8 mouse cellular contexts compared by ENCODE assay signal in genomic region chr5:107867970-107868904, GRCm38 (mm10). TPM values are rescaled to one million over a fixed set of nuclear protein-coding genes. Genes with fewer than 3 reads are reported as not detected.
A peak's percentile ranks its signal among the peaks of the same experiment; 100 is the strongest.
DNase-seq lines count a peak whose midpoint lies in the region; ATAC-seq and TF ChIP-seq lines count a peak whose summit lies in the region.

No protein-coding gene starts in this region.

- H3K27ac ChIP-seq in cortical plate, adult 2 months (ENCODE audit: insufficient read depth, low read length): peak overlapping the region; percentile 76
- H3K27ac ChIP-seq in midbrain, embryonic 16.5 days (ENCODE audit: low read length): peak overlapping the region; percentile 92

- no peak for TF ChIP-seq POLR2A in cortical plate, adult 2 months (IDR thresholded peaks at IDR 0.05; ENCODE audit: extremely low read depth, insufficient read depth, low read length)

- no peaks in the 10 kb centered on the region for H3K27me3 ChIP-seq in midbrain, embryonic 16.5 days (ENCODE audit: control insufficient read depth, insufficient read depth, low read depth, low read length)

- DNase-seq in layer of hippocampus, adult 11-12 months (ENCODE audit: low spot score): peak; percentile 17
- DNase-seq in layer of hippocampus, adult 9-11 months: no peak
- DNase-seq in gastrocnemius, postnatal 25 days: peak; percentile 58
- DNase-seq in liver: peak; percentile 75
- DNase-seq in spleen, postnatal 14 days (ENCODE audit: low spot score in 2 of 2): peak; percentile 49 to 62

- under 1% methylated on average over 33 of the region's 82 CpGs for WGBS in midbrain, embryonic 16.5 days

- no peak for TF ChIP-seq CTCF in cortical plate, adult 2 months (IDR thresholded peaks at IDR 0.05; ENCODE audit: extremely low read depth, insufficient read depth, low read length)

- no peaks in the 10 kb centered on the region for H3K36me3 ChIP-seq in midbrain, embryonic 16.5 days (ENCODE audit: control insufficient read depth, insufficient read depth, low read length)

- peak overlapping the region; percentile 52 for H3K4me2 ChIP-seq in midbrain, embryonic 16.5 days (ENCODE audit: low read length)

- peaks cover 4% of the 10 kb centered on the region for H3K4me1 ChIP-seq in cortical plate, adult 2 months (ENCODE audit: control insufficient read depth, insufficient read depth, low read length)
- peaks cover 8% of the 10 kb centered on the region for H3K4me1 ChIP-seq in midbrain, embryonic 16.5 days (ENCODE audit: control insufficient read depth, insufficient read depth, low read length)

- H3K9ac ChIP-seq in midbrain, embryonic 16.5 days (ENCODE audit: low read depth, low read length): peak overlapping the region; percentile 83

- ATAC-seq in inflammation-experienced regulatory T-cells, adult 6 months: peak; percentile 75
- ATAC-seq in midbrain, embryonic 16.5 days: peak; percentile 83

- peak overlapping the region; percentile 81 for H3K4me3 ChIP-seq in cortical plate, adult 2 months (ENCODE audit: insufficient read depth, low read length)
- H3K4me3 ChIP-seq in midbrain, embryonic 16.5 days (ENCODE audit: low read depth, low read length): peak overlapping the region; percentile 80

- H3K9me3 ChIP-seq in midbrain, embryonic 16.5 days (replicated peaks; ENCODE audit: control insufficient read depth, low read length, poor library complexity, severe bottlenecking): no peaks in the 10 kb centered on the region

RNA-seq across cellular contexts. Expression of gene Evi5, which starts 6.7 kb away (rescaled TPM):
- 56.9 and 64.6 TPM in 2 replicates for polyA plus RNA-seq in cortical plate, adult 2 months (2012; rRNA removed)
- 10 to 100 TPM; 13.2 to 13.6 TPM for total RNA-seq in gastrocnemius, postnatal 25 days (2021)
- 1 to 10 TPM in 2 of 3 experiments, under 1 TPM in 1; 0.57 to 1.3 (median 1.3) TPM for polyA plus RNA-seq in inflammation-experienced regulatory T-cells, adult 6 months (2017; shearing (Covaris generic))
- 43.0 and 46.5 TPM in 2 replicates for polyA plus RNA-seq in midbrain, embryonic 16.5 days (2015; fragmentation: Nextera tagmentation; extraction: Ambion mirVana)

RNA-seq across cellular contexts. Expression of gene Rpl5, which starts 32.1 kb away (rescaled TPM):
- polyA plus RNA-seq in cortical plate, adult 2 months (2012; rRNA removed): 82.5 and 92.9 TPM in 2 replicates
- 10 to 100 TPM; 29.8 to 35.7 TPM for total RNA-seq in gastrocnemius, postnatal 25 days (2021)
- polyA plus RNA-seq in inflammation-experienced regulatory T-cells, adult 6 months (2017; shearing (Covaris generic)): 100 to 1,000 TPM in 1 of 3 experiments, 10 to 100 TPM in 2; 47.1 to 105 (median 92.6) TPM
- 62.5 and 72.6 TPM in 2 replicates for polyA plus RNA-seq in midbrain, embryonic 16.5 days (2015; fragmentation: Nextera tagmentation; extraction: Ambion mirVana)

RNA-seq across cellular contexts. Expression of gene Ube2d2b, which starts 38.3 kb away (rescaled TPM):
- polyA plus RNA-seq in cortical plate, adult 2 months (2012; rRNA removed): not detected in 2 replicates
- not detected for total RNA-seq in gastrocnemius, postnatal 25 days (2021)
- polyA plus RNA-seq in inflammation-experienced regulatory T-cells, adult 6 months (2017; shearing (Covaris generic)): not detected
- polyA plus RNA-seq in midbrain, embryonic 16.5 days (2015; fragmentation: Nextera tagmentation; extraction: Ambion mirVana): 0.10 and 0.16 TPM in 2 replicates

Comparison
In these comparisons a context has a peak if more than half of its experiments do, and no peak if none do; other contexts are left out.
1. RNA of gene Evi5, which starts 6.7 kb away (polyA plus RNA-seq): 56.9 to 64.6 TPM in cortical plate, adult 2 months and 43.0 to 46.5 TPM in midbrain, embryonic 16.5 days; 0.57 to 1.3 TPM in inflammation-experienced regulatory T-cells, adult 6 months; every median in the first group is over 10 times any median in the second.